Mouse (Mus musculus): ENCODE results near the gene Ret. TPM values are rescaled to one million over a fixed set of nuclear protein-coding genes. Genes with fewer than 3 reads are reported as not detected.

The Ret gene
- 1 to 10 TPM; 3.1 to 3.9 (median 3.8) TPM for total RNA-seq (2022)

DNA sequence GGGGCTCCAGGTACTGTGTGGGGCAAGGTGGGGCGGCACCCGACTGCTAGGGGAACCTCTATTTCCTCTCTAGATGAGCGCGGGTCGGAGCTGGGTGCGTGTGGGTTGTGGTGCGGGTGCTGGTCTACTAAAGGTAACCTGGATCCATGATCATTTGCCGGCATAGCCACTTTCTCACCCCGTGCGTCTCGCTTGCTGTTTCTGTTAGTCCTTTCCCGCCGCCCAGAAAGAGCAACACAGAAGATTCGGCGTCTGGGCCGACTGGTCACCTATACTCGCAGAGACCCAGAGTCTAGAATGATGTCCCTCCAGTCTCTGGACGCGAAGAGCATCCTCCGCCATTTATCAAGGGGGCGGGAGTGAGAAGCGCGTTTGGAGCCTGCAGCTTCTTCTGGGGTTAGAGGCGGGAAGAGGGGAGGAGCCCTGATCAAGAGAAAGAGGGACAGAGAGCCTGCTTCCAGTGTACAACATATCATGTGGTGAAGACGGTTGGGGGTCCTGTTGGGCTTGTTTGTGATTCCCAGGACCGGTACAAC is at the start of gene Ret:
Gene Ret (minus strand): TSS at position 279 of the 536 bp plus-strand sequence.
- DNase-seq (ENCODE audit: low spot score in 2 of 2) = no peak

DNA sequence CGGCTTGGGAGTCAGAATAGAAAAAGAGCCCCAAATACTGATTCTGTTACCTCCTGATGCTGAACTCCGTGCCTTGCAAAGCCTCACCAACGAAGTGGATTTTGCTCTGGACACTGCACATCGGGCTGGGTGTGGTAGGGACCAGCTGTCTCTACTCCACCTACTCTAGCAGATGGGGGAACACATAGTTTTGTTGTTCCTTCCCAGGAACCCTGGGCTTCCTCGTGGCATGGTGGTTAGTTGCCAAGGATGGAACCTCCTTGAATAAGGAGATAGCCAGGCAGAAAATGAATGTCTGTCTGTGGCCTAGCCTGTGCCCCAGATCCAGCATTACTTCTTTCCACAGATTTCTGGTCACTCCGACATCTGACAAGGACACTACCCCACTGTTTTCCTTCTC is 49.6 kb upstream of the Ret start:
- DNase-seq (ENCODE audit: low spot score in 2 of 2) = no peak

DNA sequence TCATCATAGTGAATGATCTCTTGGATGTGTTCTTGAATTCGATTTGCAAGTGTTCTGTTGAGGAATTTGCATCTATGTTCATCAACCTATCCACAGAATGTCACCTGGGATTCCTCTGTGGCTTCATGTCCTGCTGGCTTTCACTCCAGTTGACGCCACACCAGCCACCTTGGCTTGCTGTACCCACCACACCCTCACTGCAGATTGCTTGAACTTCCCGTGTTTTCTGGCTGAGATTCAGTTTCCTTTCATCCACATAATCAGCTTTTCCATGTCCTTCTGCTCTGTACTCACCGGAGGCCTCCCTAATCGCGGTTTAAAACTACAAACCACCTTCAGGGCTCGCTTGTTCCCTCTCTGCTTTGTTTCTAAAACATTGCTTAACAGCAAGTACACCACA is 46.6 kb upstream of the Ret start:
- DNase-seq (ENCODE audit: low spot score in 2 of 2) = no peak

DNA sequence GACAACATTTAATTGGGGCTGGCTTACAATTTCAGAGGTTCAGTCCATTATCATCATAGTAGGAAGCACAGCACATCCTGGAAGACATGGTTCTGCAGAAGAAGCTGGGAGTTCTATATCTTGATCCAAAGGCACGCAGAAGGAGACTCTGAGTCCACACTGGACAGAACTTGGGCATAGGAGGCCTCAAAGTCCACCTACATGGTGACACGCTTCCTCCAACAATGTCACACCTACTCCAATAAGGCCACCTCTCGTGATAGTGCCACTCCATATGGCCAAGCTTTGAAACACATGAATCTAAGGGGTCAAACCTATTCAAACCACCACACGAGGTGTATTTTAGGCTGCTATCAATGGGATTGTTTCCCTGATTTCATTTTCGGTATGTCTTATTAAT is 45.4 kb upstream of the Ret start:
- no peak for DNase-seq (ENCODE audit: low spot score in 2 of 2)

DNA sequence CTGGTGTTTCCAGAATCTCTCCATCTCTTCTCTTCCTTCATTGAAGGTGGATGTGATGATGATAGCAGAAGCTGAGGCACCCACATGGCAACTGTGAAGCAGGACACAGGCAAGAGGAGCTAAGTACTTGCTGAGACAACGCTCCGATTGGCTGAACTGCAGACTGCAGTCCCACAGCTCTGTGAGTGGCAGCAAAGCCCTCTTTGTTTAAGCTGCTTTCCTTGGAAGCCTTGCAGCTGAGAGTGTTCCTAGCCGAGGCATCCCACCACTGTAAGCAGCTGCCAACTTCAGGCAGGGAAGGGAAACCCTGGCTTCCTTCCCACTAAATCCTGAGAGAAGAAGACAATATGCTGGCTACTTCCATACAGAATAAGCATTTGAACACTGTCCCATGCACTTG is 28.6 kb upstream of the Ret start:
- peak in 1 of 2 experiments; percentile 14 for DNase-seq (ENCODE audit: low spot score in 2 of 2)

DNA sequence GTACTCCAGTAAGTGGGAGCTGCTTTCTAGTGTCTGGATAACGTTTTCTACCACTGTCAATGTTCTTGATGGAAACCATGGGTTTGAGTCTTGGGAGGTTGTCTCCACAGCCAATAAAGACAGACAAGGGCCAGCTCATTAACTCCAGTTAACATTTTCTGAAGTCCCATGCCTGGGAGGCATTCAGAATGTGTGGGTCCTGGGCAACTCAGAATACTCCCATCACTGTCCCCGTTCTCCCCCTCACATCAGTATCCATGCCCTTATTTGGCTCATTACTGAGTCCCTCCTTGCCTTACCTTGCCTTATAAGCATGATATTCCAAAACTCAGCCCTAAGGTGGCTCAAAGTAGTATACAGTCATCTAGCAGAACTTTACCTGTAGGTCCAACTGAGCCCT is 25.0 kb upstream of the Ret start:
- no peak for DNase-seq (ENCODE audit: low spot score in 2 of 2)

DNA sequence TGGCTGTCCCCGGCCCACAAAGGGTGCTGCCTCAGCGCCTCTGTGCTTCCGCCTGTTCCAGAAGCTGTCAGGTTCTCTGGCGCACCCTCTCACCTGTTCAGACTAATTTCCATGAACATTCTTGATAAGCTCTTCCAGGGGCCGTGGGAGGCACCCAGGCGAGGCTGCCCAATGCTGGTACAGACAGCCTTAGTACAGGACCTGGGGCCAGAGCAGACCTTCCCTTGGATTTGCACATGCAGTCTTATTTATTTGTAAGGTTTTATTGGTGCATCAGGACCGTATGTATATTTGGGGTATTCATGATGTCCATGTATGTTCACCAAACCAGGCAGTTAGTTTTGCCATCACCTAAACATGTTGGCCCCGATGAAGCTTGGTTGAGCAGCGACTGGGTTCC is 18.2 kb upstream of the Ret start:
- no peak for DNase-seq (ENCODE audit: low spot score in 2 of 2)

DNA sequence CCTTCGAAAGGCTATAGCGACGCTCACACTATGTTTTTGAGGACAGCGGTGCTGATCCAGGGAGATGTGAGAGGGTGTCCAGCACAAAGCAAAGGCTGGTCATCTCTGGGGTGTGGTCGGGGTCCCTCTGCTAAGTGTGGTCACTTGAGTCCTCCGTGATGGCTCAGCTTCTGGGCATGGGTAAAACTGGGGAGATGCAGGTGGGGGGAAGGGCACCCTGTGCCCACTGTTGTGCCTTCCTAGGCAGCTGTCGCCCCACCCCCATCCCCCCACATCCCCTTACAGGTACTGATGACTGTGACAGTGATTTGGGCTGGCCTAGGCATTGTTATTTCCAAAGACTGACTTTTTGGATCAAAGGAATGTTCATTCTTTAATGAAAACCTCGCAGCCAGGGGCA is 10.8 kb upstream of the Ret start:
- DNase-seq (ENCODE audit: low spot score in 2 of 2) = no peak

DNA sequence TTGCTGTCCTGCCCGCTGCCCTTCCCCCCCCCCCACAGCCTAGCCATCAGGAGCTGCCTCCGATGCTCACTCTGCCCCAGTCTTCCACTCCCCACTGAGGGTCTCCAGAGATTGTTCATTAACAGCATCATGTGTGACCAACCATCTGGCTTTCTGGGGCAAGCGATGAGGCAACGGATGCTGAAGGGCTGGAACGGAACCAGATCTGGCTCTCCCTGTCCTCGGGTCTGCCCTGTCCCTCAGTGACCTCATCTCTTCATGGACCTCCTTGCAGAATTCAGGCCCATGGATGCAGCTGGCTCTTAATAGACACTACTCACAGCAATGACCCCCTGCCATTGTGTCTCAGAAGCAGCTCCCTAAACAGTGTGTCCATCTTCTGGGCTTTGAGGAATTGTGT is 8.9 kb upstream of the Ret start:
- DNase-seq (ENCODE audit: low spot score in 2 of 2) = no peak

DNA sequence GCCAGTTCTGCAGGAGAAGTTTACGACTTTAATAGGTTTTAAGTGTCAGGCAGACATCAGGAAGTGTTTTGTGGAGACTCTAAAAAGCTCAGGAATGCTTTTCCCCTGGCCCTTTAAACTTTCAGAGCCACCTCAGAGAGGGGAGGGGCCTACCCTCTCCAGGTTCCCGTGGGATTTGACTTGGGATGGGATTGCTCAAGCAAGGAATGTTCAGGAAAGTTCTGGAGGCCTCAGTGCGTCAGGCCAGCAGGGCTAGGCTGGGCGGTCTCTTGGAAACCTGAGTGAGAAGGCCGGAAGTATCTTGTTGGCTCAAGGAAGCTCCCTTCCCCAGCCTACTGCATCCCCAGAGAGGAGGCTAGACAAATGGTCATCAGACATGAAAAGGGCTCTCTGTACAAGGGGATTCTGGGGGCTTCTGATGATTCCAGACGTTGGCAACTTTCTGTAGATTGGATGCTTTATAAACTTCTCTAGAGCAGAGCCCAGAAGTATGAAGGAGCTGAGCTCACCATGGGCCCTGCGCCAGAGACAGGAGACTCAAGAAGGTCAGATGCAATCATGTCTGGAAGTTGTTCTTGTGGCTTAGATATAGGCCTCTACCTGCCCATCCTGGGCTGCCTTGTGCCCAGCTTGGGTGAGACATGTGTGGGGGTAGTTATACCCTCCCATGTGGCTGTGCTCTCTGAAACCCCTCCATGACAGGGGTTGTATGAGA is 7.8 kb upstream of the Ret start:
- no peak for DNase-seq (ENCODE audit: low spot score in 2 of 2)

DNA sequence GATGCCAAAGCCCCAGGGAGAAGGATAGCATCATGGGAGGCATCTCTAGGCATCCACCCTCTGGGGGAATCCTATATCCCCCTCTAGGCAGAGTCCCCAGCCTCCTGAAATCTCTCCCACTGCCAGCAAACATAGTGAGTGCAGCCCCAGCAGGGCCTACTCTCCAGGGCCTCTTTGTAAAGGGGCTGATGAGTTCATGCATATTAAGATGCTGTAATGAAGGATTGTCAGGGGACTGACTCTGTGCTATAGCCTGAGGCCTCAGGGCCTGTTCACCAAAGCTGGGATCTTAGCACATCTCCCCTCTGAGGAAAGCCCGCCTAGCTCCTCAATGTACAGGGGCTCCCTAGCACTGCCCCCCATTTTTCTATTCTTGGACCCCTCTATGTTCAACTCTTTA is 6.6 kb upstream of the Ret start:
- no peak for DNase-seq (ENCODE audit: low spot score in 2 of 2)

DNA sequence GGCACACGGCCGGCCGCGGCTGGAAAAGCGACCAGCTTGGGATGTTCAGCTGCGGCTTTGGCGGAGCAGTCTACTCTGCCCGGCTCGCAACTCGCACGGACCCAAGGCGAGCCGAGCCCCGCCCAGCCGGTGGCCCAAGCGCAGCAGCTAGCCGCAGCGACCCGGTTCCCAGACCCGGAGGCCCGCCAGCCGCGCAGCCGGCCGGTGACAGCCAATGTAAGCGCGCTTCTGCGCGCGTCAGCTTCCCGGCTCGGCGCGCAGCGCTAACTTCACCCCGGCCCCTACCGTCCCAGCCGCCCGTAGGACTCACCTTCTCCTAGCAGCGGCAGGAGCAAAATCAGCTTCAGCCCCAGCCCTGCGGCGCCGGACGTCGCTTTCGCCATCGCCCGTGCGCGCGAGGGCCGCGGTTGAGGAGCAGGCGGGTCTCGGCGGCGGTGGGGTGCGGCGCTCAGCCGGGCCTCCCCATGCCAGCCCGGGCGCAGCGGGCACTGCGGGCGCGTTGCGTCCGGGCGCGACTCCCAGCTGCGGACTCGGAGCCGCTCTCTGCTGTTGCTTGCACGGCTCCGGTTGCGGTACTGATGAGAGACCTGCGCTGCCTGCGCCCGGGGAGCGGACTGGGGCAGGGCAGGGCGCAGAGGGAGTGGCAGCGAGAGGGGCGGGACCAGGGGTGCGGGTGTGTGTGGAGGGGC is 623 bp downstream of the Ret start:
- no peak for DNase-seq (ENCODE audit: low spot score in 2 of 2)

DNA sequence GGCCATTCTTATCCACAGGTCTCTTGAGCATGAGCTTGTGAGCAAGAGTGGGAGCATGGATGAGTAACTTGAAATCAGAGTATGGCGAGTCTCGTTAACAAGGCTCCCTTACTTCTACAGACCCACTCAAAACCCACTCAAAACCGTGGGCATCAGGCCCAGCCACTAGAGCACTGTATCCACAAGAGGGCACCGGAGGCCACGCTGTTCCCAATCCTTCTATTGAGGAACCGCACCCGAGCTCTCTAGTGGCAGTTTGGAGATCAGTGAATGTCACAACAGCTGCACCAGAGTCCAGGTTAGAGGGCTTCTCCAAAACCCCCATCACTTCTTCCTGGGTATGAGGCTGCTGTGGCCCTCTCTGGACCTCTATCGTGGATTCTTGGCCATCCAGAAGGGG is 2.4 kb downstream of the Ret start:
- peak; percentile 12 to 48 for DNase-seq (ENCODE audit: low spot score in 2 of 2)

DNA sequence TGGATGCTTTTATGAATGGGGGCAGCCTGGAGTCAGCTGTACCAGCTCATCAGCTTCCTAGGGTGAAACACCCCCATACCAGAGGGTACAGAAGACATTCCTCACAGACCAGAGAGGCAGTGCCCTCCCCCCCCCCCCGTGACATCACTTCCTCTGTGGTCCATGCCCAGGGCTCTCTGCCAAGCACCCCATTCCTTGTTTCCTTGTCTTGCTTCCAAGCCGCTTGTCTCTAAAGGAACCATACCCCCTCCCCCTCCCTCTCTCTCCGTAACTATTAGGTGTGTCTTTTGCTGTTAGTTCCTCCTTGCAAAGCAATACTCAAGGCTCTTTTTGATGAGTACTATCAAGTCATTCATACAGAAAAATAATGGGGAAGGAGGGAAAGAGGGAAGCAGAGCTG is 4.6 kb downstream of the Ret start:
- no peak for DNase-seq (ENCODE audit: low spot score in 2 of 2)

DNA sequence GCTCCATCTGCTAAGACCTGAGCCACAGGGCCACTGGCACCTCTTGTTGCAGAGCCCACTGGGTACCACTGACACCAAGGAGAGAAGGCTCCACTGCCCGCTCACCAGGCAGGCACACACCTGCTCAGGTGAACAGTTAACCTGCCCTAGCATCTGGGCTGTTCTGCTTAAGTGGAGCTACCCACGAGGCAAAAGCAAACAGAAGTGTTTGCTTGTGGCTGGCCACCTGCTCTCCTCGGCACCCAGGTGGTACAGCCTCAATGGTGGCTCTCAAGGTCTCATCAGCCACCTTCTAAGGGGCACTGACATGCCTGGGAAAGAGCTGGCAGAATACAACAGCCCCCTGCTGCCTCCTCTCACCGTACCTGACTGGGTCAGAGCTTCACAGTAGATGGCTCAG is 5.3 kb downstream of the Ret start:
- no peak for DNase-seq (ENCODE audit: low spot score in 2 of 2)

DNA sequence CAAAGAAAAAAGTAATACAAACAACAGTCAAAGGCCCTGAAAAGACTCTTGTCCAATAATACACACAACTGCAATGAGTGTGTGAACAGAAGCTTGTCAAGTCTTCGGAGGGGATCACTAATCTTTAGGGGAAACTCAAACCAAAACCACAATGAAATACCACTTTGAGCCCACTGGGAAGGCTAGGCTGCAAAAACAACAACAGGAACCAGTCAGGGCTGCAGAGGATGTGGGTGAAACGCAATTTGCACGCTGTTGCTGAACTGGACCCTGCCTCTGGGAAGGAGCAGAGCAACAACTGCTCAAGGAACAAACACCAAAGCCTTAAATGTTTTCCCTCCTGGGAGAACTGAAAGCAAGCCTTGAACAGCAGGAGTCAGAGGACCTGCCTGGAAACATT is 7.8 kb downstream of the Ret start:
- no peak for DNase-seq (ENCODE audit: low spot score in 2 of 2)

DNA sequence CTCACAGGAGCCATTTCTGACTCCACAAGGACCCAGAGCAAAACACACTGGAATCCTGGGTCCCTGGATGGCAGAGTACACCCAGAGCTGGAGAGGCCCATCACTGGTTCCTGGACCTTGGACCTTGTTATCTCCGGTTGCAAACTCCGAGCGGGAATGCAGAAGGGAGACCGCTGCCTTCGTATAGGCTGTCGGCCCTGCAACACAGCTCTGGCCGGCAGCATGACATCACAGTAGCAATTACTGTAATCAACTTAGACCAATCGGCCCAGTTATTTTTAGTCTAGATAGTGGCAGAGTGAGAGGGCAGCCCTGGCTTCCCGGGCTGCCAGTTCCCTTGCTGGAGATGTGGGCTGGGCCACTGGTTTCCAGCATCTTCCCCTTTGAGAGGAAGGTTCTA is 8.9 kb downstream of the Ret start:
- DNase-seq (ENCODE audit: low spot score in 2 of 2) = no peak

DNA sequence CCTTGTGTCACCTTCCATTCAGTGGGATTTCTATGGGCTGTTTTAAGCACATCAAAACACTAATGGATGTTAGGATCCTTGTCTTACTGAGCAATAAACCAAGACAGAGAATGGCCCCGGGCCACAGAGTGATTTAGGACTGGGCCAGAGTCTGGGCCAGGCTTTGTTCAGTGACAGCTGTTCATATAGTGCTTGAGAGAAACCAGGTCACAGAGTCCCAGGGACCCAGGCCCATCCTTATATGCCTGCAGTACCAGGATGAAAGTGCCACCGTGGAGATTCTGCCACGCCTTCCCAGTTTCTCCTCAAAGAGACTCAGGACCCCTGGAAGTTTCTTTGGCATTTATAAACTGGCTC is 10.3 kb downstream of the Ret start:
- no peak for DNase-seq (ENCODE audit: low spot score in 2 of 2)

DNA sequence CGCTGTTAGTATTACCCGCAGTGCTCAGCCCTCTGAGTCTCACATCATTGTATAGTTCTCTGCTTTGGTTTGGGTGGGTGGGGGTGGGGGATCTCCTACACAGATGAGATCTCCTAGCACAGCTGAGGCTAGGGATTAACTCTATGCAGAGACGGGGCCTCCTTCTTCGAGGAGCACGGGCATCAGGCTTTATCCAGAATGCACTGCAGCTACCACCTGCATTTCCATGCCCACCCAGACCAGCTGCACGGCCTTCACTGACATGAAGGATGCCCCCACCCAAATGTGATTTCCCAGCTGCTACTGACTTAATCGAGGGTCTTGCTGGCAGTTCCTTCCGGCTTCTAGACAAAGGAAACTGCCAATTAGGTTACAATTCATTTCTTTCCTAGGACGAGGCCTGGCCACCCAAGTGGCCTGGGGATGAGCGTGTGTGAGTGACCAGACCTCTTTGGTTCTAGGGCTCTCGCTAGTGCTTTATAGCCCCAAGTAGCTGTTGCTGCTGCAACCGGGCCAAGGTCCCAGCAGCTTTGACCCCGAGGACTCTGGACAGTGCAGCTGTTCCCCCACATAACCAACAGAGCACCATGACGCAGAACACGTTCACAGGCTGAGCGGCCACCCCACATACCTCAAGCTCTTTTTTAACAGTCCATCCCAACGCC is 10.8 kb downstream of the Ret start:
- DNase-seq (ENCODE audit: low spot score in 2 of 2) = no peak

DNA sequence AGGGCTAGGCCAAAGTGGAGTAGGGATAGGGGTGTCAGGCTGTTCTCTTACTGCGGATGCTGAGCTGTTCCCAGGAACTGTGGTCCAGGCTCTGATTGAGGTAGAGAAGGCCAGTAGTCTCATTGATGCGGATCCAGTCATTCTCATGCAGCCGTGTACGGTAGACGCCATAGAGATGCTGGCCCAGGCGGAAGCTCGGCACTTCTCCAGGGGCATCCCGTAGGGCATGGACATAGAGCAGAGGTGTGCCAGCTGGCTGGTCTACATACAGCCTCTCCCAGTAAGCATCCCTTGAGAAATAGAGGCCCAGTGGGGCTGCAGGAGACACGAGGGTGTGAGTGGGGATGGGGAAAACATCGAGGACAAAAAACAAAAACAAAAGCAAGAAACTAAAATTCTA is 13.4 kb downstream of the Ret start:
- DNase-seq (ENCODE audit: low spot score in 2 of 2) = no peak

DNA sequence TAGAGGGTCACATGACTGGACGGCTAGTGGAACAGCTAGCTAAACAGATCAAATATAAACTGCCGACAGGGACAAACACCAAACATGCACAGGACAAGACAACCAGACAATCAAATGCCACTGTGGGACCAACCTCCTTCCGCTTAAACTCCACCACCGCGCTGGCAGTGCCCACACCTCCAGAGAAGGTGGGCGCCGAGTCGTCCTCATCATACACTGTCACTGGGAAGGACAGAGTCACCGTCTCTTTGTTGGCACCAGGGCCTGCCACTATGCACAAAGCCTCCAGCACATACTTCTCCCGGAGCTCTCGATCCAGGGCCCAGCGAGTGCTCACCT is 17.5 kb downstream of the Ret start:
- no peak for DNase-seq (ENCODE audit: low spot score in 2 of 2)

DNA sequence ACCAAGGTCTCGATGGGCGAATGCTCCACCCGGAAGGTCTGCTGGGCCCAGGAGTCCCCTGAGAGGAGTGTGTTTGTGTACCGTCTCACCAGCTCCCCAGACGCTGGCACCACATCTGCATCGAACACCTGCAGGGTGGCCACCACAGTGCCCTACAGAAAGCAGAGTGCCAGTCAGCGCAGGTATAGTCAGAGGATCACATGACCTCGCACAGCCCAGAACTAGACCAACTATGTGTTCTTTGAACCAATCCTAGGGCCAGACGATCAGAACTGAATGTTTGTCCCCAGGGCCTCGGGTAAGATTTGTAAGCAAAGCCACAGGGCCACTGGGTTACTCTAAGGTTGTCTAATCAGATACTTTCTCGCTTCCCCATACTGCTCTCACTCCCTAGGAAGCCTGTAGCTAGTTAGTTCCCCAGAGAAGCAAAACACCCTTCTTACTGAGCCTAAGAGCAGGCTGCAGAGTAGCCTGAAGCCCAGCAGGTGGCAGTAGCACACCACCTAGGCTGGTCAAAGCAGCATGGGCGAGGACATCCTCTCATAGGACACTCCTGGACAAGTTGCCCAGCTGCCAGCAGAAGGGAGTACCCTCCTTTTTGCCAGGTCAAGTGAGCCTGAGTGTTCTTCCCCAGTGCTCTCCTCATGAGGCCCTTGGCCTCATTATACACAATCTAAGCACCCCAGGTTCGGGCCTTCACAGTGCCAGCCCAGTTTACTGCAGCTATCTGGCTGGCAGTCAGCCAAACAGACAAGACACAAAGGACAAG is 18.0 kb downstream of the Ret start:
- DNase-seq (ENCODE audit: low spot score in 2 of 2) = peak; percentile 53 to 68
